Mouse (Mus musculus): ENCODE results near the gene Mrgprf.

GRCm38 (mm10) chr7:145312137-145312536, 11.5 kb downstream of the Mrgprf start:
- TF ChIP-seq POLR2A (IDR thresholded peaks at IDR 0.05; ENCODE audit: insufficient read length, low read depth): no peak
- TF ChIP-seq E2F4 (IDR thresholded peaks at IDR 0.05; ENCODE audit: insufficient read depth): no peak
- no peak for TF ChIP-seq MAX (IDR thresholded peaks at IDR 0.05; ENCODE audit: low read depth)
- no peak for TF ChIP-seq SRF (IDR thresholded peaks at IDR 0.05; ENCODE audit: control insufficient read depth, insufficient read length, low read depth)
- no peak for TF ChIP-seq CEBPB (IDR thresholded peaks at IDR 0.05; ENCODE audit: insufficient read depth, poor library complexity, severe bottlenecking)

All from myocyte (in vitro differentiated cells).